Mouse (Mus musculus) c-Kit-positive CD71-positive TER-119-positive erythroid progenitor cells, embryonic 14.5 days (primary cell): ENCODE data around the gene Cdh6.

ENCODE experiments used
- DNase-seq: peaks from one replicate; pipeline ENCODE4 v3.0.0-alpha.2; 2013; ENCODE audit warnings: low spot score

The Cdh6 gene

DNA sequence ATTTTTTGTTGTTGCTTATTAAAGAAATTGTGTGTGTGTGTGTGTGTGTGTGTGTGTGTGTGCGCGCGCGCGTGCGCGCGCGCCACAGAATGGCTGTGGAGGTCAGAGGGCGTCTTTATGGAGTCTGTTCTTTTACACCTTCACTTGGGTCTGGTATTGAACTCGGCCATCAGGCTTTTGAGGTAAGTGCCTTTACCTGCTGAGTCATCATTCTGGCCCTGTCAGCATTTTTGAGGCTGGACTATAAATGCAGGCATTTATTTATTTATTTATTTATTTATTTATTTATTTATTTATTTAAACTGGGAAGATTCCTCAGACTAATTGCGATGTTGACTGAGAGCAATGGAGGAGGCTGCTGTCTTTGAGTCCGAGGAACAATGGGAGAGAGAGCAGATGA is 109.8 kb downstream of the Cdh6 start:
- DNase-seq: no peak

- DNase-seq: no peak
These were observed 115.7 kb downstream of the Cdh6 start for GRCm38 (mm10) chr15:13057728-13058127.

DNA sequence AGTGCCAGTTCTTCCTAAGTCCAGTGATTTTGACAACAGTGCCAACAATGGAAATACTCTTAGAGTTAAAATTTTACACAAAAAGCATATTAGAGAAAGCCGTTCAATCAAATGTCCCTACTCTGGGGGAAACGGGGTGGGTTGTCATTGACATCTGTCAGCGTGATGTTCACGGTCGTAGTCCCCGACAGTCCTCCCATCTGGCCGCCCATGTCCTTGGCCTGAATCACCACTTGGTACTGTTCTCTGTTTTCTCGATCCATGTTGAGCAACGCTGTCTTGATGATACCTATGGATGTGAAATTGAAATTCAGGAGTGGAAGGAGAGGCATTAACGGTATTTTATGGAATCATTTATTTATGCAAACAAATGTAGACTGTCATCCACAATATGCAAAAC is 116.2 kb downstream of the Cdh6 start:
- DNase-seq: no peak

DNA sequence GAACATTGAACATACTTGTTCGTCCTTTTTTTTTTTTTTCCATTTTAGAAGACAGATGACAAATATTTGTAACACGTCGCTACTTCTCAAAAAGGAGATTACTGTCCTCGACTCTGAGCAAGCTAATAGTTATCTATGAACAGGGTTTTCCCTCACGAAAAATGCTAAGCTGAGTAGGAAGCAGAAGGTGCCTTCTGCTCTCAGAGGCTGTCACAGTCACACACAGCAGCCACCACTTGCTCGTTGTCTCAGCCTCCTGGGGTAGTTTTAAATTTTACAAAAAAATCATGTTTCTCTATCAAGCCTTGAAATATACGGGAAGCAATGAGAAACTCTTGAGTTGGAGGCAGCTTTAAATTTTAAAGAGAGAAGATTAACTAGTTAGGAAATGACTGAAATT is 125.6 kb downstream of the Cdh6 start:
- DNase-seq: no peak

DNA sequence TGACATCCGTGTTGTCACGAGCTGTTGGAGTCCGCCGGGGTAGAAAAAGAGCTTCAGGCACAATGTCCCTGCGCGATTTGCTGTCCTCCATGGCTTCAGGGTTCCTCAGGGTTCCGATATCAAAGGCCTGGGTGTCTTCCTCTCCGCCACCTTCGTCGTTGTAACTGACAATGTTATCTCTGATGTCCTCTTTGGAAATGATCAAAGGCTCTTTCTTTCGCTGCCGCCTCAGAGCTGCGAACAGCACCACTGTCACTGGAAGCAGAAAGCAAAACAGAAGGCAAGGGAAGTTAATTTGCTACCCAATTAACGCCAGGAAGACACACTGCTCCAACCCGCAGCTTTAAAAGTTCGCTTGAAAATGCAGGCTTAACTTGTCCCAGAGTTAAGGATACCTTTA is 139.0 kb downstream of the Cdh6 start:
- DNase-seq: no peak

GRCm38 (mm10) chr15:13030641-13031040 is 142.8 kb downstream of the Cdh6 start:
- DNase-seq: no peak

DNA sequence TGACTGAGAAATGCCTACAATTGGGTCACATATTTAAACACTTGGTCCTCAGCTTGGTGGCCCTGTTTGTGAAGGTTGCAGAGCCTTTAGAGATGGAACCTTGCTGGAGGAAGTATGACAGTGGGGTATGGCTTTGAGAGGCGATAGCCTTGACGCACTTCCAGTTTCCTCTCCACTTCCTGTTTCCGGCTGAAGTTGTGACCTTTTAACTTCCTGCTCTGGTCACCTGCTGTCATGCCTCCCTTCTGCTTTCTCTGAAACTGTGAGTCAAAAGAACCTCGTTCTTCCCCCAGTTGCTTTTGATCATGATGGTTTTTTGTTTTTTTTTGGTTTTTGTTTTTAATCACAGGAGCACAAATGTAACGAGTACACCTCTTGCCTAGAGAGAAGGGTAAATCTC is 146.0 kb downstream of the Cdh6 start:
- DNase-seq: no peak

DNA sequence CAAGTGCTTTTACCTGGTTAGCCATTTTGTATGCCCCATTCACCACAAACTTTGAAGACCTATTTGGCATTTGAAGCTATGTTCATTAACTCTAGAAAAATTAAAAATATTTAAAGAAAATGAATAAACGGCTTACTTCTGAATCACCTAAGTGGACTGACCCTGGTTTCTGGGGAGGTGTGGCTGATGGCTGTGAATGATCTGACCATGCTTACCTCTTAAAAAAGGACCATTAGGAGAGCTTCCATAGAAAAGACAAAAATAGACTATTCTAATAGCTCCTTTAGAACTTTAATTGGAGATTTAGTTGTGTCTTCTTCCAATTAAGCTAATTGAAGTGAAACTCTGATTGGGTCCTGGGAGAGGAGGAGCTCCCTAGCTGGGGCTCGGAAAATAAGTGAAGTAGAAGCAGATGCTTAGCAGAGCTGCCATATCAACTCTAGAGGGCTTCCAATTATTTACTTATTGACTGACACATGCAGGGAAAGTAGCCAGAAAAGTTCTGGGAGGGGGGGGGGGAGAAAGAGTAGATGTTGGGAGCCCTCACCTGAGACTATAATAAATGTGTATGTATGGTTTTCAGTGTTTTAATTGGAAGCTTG is 156.6 kb downstream of the Cdh6 start:
- DNase-seq: no peak

DNA sequence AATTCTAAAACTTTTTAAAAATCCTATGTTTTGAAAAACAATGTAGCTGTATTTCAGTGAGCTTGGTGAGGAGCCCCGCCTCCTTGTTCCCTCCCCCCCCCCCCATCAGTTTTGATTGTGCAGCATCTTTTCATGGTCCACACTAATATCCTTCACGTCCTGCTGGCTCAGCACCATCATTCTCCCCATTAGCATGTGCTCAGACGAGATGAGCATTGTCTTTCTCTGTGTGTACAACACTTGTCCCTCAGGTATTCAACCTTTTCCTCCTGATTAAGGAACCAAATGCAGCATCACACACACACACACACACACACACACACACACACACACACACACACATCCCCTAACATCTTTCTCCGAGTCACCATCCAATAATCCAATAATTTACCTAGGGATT is 164.7 kb downstream of the Cdh6 start:
- no peak for DNase-seq

- no peak for DNase-seq
These were observed 167.5 kb downstream of the Cdh6 start for GRCm38 (mm10) chr15:13005934-13006333.

- no peak for DNase-seq
These were observed 171.9 kb downstream of the Cdh6 start for GRCm38 (mm10) chr15:13001549-13001948.

GRCm38 (mm10) chr15:12994563-12995359 is 178.7 kb downstream of the Cdh6 start:
- DNase-seq: no peak
